Mouse (Mus musculus): ENCODE results near the gene Flywch1.
A peak's percentile ranks its signal among the peaks of the same experiment; 100 is the strongest.

GRCm38 (mm10) chr17:23801627-23802026 lies 30.2 kb upstream of the Flywch1 start:
- TF ChIP-seq CTCF (conservative IDR thresholded peaks at IDR 0.05 in 1 of 2, IDR thresholded peaks at IDR 0.05 in 1 of 2; ENCODE audit: low read depth in 2 of 2, low read length in 2 of 2) (no peak), CHD1 (IDR thresholded peaks at IDR 0.05; ENCODE audit: low read depth, low read length) (no peak; the same call in 1 of the 2 replicates), MAX (IDR thresholded peaks at IDR 0.05; ENCODE audit: low read length) (no peak), RCOR1 (conservative IDR thresholded peaks at IDR 0.05; ENCODE audit: low read depth, low read length) (no peak), EP300 (IDR thresholded peaks at IDR 0.05; ENCODE audit: low read length) (no peak), POLR2A (IDR thresholded peaks at IDR 0.05; ENCODE audit: low read depth, low read length) (peak; percentile 48), NRF1 (IDR thresholded peaks at IDR 0.05; ENCODE audit: low read depth, low read length) (peak; percentile 49; the same call in 1 of the 2 replicates), SIN3A (IDR thresholded peaks at IDR 0.05; ENCODE audit: low read length) (0 out of 2 replicates have a peak, but pooled peaks have one; percentile 13)
